Mouse (Mus musculus): Measurements from ENCODE around the gene Mettl14. TPM values are rescaled to one million over a fixed set of nuclear protein-coding genes. Genes with fewer than 3 reads are reported as not detected.

Mettl14 gene
- 21.6 and 23.3 TPM in 2 replicates for polyA plus RNA-seq (2015; fragmentation: Nextera tagmentation; extraction: Ambion mirVana)

- H3K4me1 ChIP-seq (replicated peaks): peaks cover 19% of the 10 kb centered on the region
- H3K4me2 ChIP-seq: peak within 1 kb of the TSS; percentile 57
- H3K4me3 ChIP-seq: peak within 1 kb of the TSS; percentile 69
- peaks cover 9% of the 10 kb centered on the region; the same call in 1 of the 2 replicates for H3K36me3 ChIP-seq
- H3K27me3 ChIP-seq: no peaks in the 10 kb centered on the region
- H3K9me3 ChIP-seq: no peaks in the 10 kb centered on the region
- H3K27ac ChIP-seq (replicated peaks): peak within 1 kb of the TSS; percentile 95
- under 1% methylated on average over 41 of the region's 41 CpGs for WGBS
- H3K9ac ChIP-seq: peak within 1 kb of the TSS; percentile 64
- ATAC-seq (ENCODE audit: low FRiP score, low read depth): peak; percentile 99
These were observed at the start of gene Mettl14 for GRCm38 (mm10) chr3:123385486-123386156. TSS of gene Mettl14 (minus strand) at chr3:123386108.

- Histone ChIP-seq H3K9me3 (no peaks in the 10 kb centered on the region), H3K36me3 (no peaks in the 10 kb centered on the region), H3K4me1 (replicated peaks) (no peaks in the 10 kb centered on the region), H3K4me2 (no peak overlapping the region), H3K4me3 (no peak overlapping the region), H3K27me3 (no peaks in the 10 kb centered on the region), H3K27ac (replicated peaks) (no peak overlapping the region), H3K9ac (no peak overlapping the region)
- 72% methylated on average over 3 of the region's 3 CpGs for WGBS
- no peak for ATAC-seq (ENCODE audit: low FRiP score, low read depth)
These were observed 47.5 kb upstream of the Mettl14 start for GRCm38 (mm10) chr3:123433362-123433761.

GRCm38 (mm10) chr3:123431951-123432674 is 46.2 kb upstream of the Mettl14 start:
- H3K27me3 ChIP-seq: no peaks in the 10 kb centered on the region
- H3K9me3 ChIP-seq: no peaks in the 10 kb centered on the region
- no peak for ATAC-seq (ENCODE audit: low FRiP score, low read depth)
- H3K4me3 ChIP-seq: no peak overlapping the region
- H3K36me3 ChIP-seq: no peaks in the 10 kb centered on the region
- no peak overlapping the region for H3K4me2 ChIP-seq
- 86% methylated on average over 5 of the region's 5 CpGs for WGBS
- no peak overlapping the region for H3K9ac ChIP-seq
- no peak overlapping the region for H3K27ac ChIP-seq (replicated peaks)
- H3K4me1 ChIP-seq (replicated peaks): no peaks in the 10 kb centered on the region

GRCm38 (mm10) chr3:123429597-123430458 is 43.9 kb upstream of the Mettl14 start:
- Histone ChIP-seq H3K4me1 (replicated peaks) (no peaks in the 10 kb centered on the region), H3K4me2 (no peak overlapping the region), H3K4me3 (no peak overlapping the region), H3K9me3 (no peaks in the 10 kb centered on the region), H3K36me3 (no peaks in the 10 kb centered on the region), H3K9ac (no peak overlapping the region), H3K27me3 (no peaks in the 10 kb centered on the region), H3K27ac (replicated peaks) (no peak overlapping the region)
- ATAC-seq (ENCODE audit: low FRiP score, low read depth): no peak
- 84% methylated on average over 22 of the region's 22 CpGs for WGBS

GRCm38 (mm10) chr3:123428005-123428404 is 42.1 kb upstream of the Mettl14 start:
- Histone ChIP-seq H3K36me3 (no peaks in the 10 kb centered on the region), H3K4me1 (replicated peaks) (no peaks in the 10 kb centered on the region), H3K9ac (no peak overlapping the region), H3K9me3 (no peaks in the 10 kb centered on the region), H3K4me3 (no peak overlapping the region), H3K27me3 (no peaks in the 10 kb centered on the region), H3K4me2 (no peak overlapping the region), H3K27ac (replicated peaks) (no peak overlapping the region)
- no peak for ATAC-seq (ENCODE audit: low FRiP score, low read depth)
- WGBS: 71% methylated on average over 4 of the region's 4 CpGs

- no peak overlapping the region for H3K27ac ChIP-seq (replicated peaks)
- H3K4me1 ChIP-seq (replicated peaks): no peaks in the 10 kb centered on the region
- H3K4me3 ChIP-seq: no peak overlapping the region
- H3K4me2 ChIP-seq: no peak overlapping the region
- no peak overlapping the region for H3K9ac ChIP-seq
- H3K36me3 ChIP-seq: no peaks in the 10 kb centered on the region
- no peak for ATAC-seq (ENCODE audit: low FRiP score, low read depth)
- no peaks in the 10 kb centered on the region for H3K9me3 ChIP-seq
- WGBS: 65% methylated on average over 2 of the region's 2 CpGs
- H3K27me3 ChIP-seq: no peaks in the 10 kb centered on the region
These were observed 39.7 kb upstream of the Mettl14 start for GRCm38 (mm10) chr3:123425647-123426046.

- 22% methylated on average over 5 of the region's 5 CpGs for WGBS
- ATAC-seq (ENCODE audit: low FRiP score, low read depth): no peak
- H3K9ac ChIP-seq: no peak overlapping the region
- H3K9me3 ChIP-seq: no peaks in the 10 kb centered on the region
- H3K4me2 ChIP-seq: no peak overlapping the region
- no peak overlapping the region for H3K4me3 ChIP-seq
- H3K27me3 ChIP-seq: no peaks in the 10 kb centered on the region
- H3K4me1 ChIP-seq (replicated peaks): no peaks in the 10 kb centered on the region
- H3K36me3 ChIP-seq: no peaks in the 10 kb centered on the region
- H3K27ac ChIP-seq (replicated peaks): no peak overlapping the region
These were observed 27.3 kb upstream of the Mettl14 start for GRCm38 (mm10) chr3:123413173-123413572.

GRCm38 (mm10) chr3:123411821-123412578 is 26.1 kb upstream of the Mettl14 start:
- WGBS: 75% methylated on average over 6 of the region's 6 CpGs
- H3K36me3 ChIP-seq: no peaks in the 10 kb centered on the region

GRCm38 (mm10) chr3:123404945-123405344 is 19.0 kb upstream of the Mettl14 start:
- 91% methylated on average over 3 of the region's 3 CpGs for WGBS
- no peak overlapping the region for H3K9ac ChIP-seq
- no peaks in the 10 kb centered on the region for H3K9me3 ChIP-seq
- ATAC-seq (ENCODE audit: low FRiP score, low read depth): no peak
- no peak overlapping the region for H3K4me3 ChIP-seq
- H3K4me1 ChIP-seq (replicated peaks): no peaks in the 10 kb centered on the region
- H3K27ac ChIP-seq (replicated peaks): no peak overlapping the region
- H3K36me3 ChIP-seq: no peaks in the 10 kb centered on the region
- no peak overlapping the region for H3K4me2 ChIP-seq
- no peaks in the 10 kb centered on the region for H3K27me3 ChIP-seq

More at GRCm38 (mm10) chr3:123411821-123412578, 26.1 kb upstream of the Mettl14 start:
- Histone ChIP-seq H3K9ac (no peak overlapping the region), H3K4me3 (no peak overlapping the region), H3K4me2 (no peak overlapping the region), H3K9me3 (no peaks in the 10 kb centered on the region), H3K4me1 (replicated peaks) (no peaks in the 10 kb centered on the region), H3K27ac (replicated peaks) (no peak overlapping the region), H3K27me3 (no peaks in the 10 kb centered on the region)
- no peak for ATAC-seq (ENCODE audit: low FRiP score, low read depth)

GRCm38 (mm10) chr3:123397562-123398481 is 11.9 kb upstream of the Mettl14 start:
- H3K9ac ChIP-seq: no peak overlapping the region
- H3K36me3 ChIP-seq: no peaks in the 10 kb centered on the region
- WGBS: 86% methylated on average over 9 of the region's 9 CpGs
- H3K4me3 ChIP-seq: no peak overlapping the region
- ATAC-seq (ENCODE audit: low FRiP score, low read depth): no peak
- no peaks in the 10 kb centered on the region for H3K9me3 ChIP-seq
- no peaks in the 10 kb centered on the region for H3K4me1 ChIP-seq (replicated peaks)
- no peaks in the 10 kb centered on the region for H3K27me3 ChIP-seq
- H3K27ac ChIP-seq (replicated peaks): no peak overlapping the region
- H3K4me2 ChIP-seq: no peak overlapping the region

- 79% methylated on average over 5 of the region's 5 CpGs for WGBS
- no peak for ATAC-seq (ENCODE audit: low FRiP score, low read depth)
- Histone ChIP-seq H3K27me3 (no peaks in the 10 kb centered on the region), H3K4me1 (replicated peaks) (no peaks in the 10 kb centered on the region), H3K4me3 (no peak overlapping the region), H3K27ac (replicated peaks) (no peak overlapping the region), H3K36me3 (no peaks in the 10 kb centered on the region), H3K9ac (no peak overlapping the region), H3K9me3 (no peaks in the 10 kb centered on the region), H3K4me2 (no peak overlapping the region)
These were observed 9.7 kb upstream of the Mettl14 start for GRCm38 (mm10) chr3:123395611-123396010.
